Mouse (Mus musculus): ENCODE measurements around the gene Ablim1. TPM values are rescaled to one million over a fixed set of nuclear protein-coding genes. Genes with fewer than 3 reads are reported as not detected.

Ablim1 gene
- polyA plus RNA-seq, 1 experiment from 2014 or later, result 41.9 TPM

- WGBS, result 68% methylated on average over 17 of the region's 17 CpGs
- Histone ChIP-seq H3K9me3 (no peaks in the 10 kb centered on the region), H3K27me3 (ENCODE audit: insufficient read depth, poor library complexity, severe bottlenecking) (no peaks in the 10 kb centered on the region), H3K36me3 (peaks cover 25% of the 10 kb centered on the region), H3K27ac (no peak overlapping the region; the same call in 1 of the 2 replicates), H3K4me1 (peaks cover 24% of the 10 kb centered on the region), H3K4me3 (no peak overlapping the region)
- DNase-seq (ENCODE audit: low spot score), result no peak
Observed at GRCm38 (mm10) chr19:57082454-57083182, 232.1 kb downstream of the Ablim1 start.

GRCm38 (mm10) chr19:57081536-57081935, 233.2 kb downstream of the Ablim1 start:
- DNase-seq (ENCODE audit: low spot score), result no peak
- Histone ChIP-seq H3K4me3 (no peak overlapping the region), H3K27me3 (ENCODE audit: insufficient read depth, poor library complexity, severe bottlenecking) (no peaks in the 10 kb centered on the region), H3K36me3 (peaks cover 32% of the 10 kb centered on the region), H3K9me3 (no peaks in the 10 kb centered on the region), H3K27ac (no peak overlapping the region), H3K4me1 (peaks cover 28% of the 10 kb centered on the region)
- 64% methylated on average over 4 of the region's 4 CpGs for WGBS

- no peak for DNase-seq (ENCODE audit: low spot score)
- H3K4me3 ChIP-seq, result no peak overlapping the region
- H3K4me1 ChIP-seq, result peaks cover 33% of the 10 kb centered on the region
- H3K9me3 ChIP-seq, result no peaks in the 10 kb centered on the region
- H3K27ac ChIP-seq, result no peak overlapping the region
- peaks cover 35% of the 10 kb centered on the region for H3K36me3 ChIP-seq
- WGBS, result 80% methylated on average over 3 of the region's 3 CpGs
- no peaks in the 10 kb centered on the region for H3K27me3 ChIP-seq (ENCODE audit: insufficient read depth, poor library complexity, severe bottlenecking)
Observed at GRCm38 (mm10) chr19:57079606-57079981, 235.1 kb downstream of the Ablim1 start.

GRCm38 (mm10) chr19:57078867-57079605, 235.7 kb downstream of the Ablim1 start:
- no peak for DNase-seq (ENCODE audit: low spot score)

GRCm38 (mm10) chr19:57077826-57078699, 236.7 kb downstream of the Ablim1 start:
- H3K9me3 ChIP-seq, result no peaks in the 10 kb centered on the region
- 70% methylated on average over 13 of the region's 13 CpGs for WGBS
- H3K36me3 ChIP-seq, result peaks cover 25% of the 10 kb centered on the region
- H3K4me3 ChIP-seq, result no peak overlapping the region
- H3K27me3 ChIP-seq (ENCODE audit: insufficient read depth, poor library complexity, severe bottlenecking), result no peaks in the 10 kb centered on the region
- no peak for DNase-seq (ENCODE audit: low spot score)
- H3K27ac ChIP-seq, result peak overlapping the region; percentile 39; the same call in 1 of the 2 replicates
- H3K4me1 ChIP-seq, result peaks cover 30% of the 10 kb centered on the region

More at GRCm38 (mm10) chr19:57078867-57079605, 235.7 kb downstream of the Ablim1 start:
- Histone ChIP-seq H3K9me3 (no peaks in the 10 kb centered on the region), H3K36me3 (peaks cover 35% of the 10 kb centered on the region), H3K4me1 (peaks cover 33% of the 10 kb centered on the region), H3K27ac (no peak overlapping the region), H3K27me3 (ENCODE audit: insufficient read depth, poor library complexity, severe bottlenecking) (no peaks in the 10 kb centered on the region), H3K4me3 (no peak overlapping the region)
- 71% methylated on average over 10 of the region's 10 CpGs for WGBS

- Histone ChIP-seq H3K27ac (no peak overlapping the region), H3K4me3 (no peak overlapping the region), H3K9me3 (no peaks in the 10 kb centered on the region), H3K36me3 (peaks cover 31% of the 10 kb centered on the region), H3K27me3 (ENCODE audit: insufficient read depth, poor library complexity, severe bottlenecking) (no peaks in the 10 kb centered on the region), H3K4me1 (peaks cover 11% of the 10 kb centered on the region)
- no peak for DNase-seq (ENCODE audit: low spot score)
- 84% methylated on average over 4 of the region's 4 CpGs for WGBS
Observed at GRCm38 (mm10) chr19:57073450-57073849, 241.3 kb downstream of the Ablim1 start.

- peaks cover 9% of the 10 kb centered on the region; the same call in 1 of the 2 replicates for H3K4me1 ChIP-seq
Observed at GRCm38 (mm10) chr19:57072756-57073155, 242.0 kb downstream of the Ablim1 start.

GRCm38 (mm10) chr19:57067108-57067613, 247.6 kb downstream of the Ablim1 start:
- DNase-seq (ENCODE audit: low spot score), result no peak
- Histone ChIP-seq H3K27ac (no peak overlapping the region), H3K9me3 (no peaks in the 10 kb centered on the region), H3K4me1 (no peaks in the 10 kb centered on the region; the same call in 1 of the 2 replicates), H3K36me3 (peaks cover 51% of the 10 kb centered on the region), H3K4me3 (no peak overlapping the region), H3K27me3 (ENCODE audit: insufficient read depth, poor library complexity, severe bottlenecking) (no peaks in the 10 kb centered on the region)
- WGBS, result 86% methylated on average over 9 of the region's 9 CpGs

More at GRCm38 (mm10) chr19:57072756-57073155, 242.0 kb downstream of the Ablim1 start:
- Histone ChIP-seq H3K9me3 (no peaks in the 10 kb centered on the region), H3K27me3 (ENCODE audit: insufficient read depth, poor library complexity, severe bottlenecking) (no peaks in the 10 kb centered on the region), H3K36me3 (peaks cover 35% of the 10 kb centered on the region), H3K27ac (0 out of 2 replicates have a peak overlapping the region, but pooled peaks have one; percentile 7), H3K4me3 (no peak overlapping the region)
- 63% methylated on average over 3 of the region's 3 CpGs for WGBS
- DNase-seq (ENCODE audit: low spot score), result no peak

GRCm38 (mm10) chr19:57066313-57066712, 248.4 kb downstream of the Ablim1 start:
- Histone ChIP-seq H3K4me3 (no peak overlapping the region), H3K27me3 (ENCODE audit: insufficient read depth, poor library complexity, severe bottlenecking) (no peaks in the 10 kb centered on the region), H3K9me3 (no peaks in the 10 kb centered on the region), H3K27ac (no peak overlapping the region), H3K36me3 (peaks cover 60% of the 10 kb centered on the region), H3K4me1 (no peaks in the 10 kb centered on the region; the same call in 1 of the 2 replicates)
- no peak for DNase-seq (ENCODE audit: low spot score)
- 35% methylated on average over 3 of the region's 3 CpGs for WGBS

GRCm38 (mm10) chr19:57062746-57063145, 252.0 kb downstream of the Ablim1 start:
- WGBS, result 79% methylated on average over 4 of the region's 4 CpGs
- no peak for DNase-seq (ENCODE audit: low spot score)

GRCm38 (mm10) chr19:57059018-57059580, 255.6 kb downstream of the Ablim1 start:
- H3K36me3 ChIP-seq, result peaks cover 80% of the 10 kb centered on the region
- 55% methylated on average over 19 of the region's 19 CpGs for WGBS
- peaks cover 5% of the 10 kb centered on the region for H3K9me3 ChIP-seq
- no peak for DNase-seq (ENCODE audit: low spot score)
- H3K27ac ChIP-seq, result no peak overlapping the region
- H3K27me3 ChIP-seq (ENCODE audit: insufficient read depth, poor library complexity, severe bottlenecking), result no peaks in the 10 kb centered on the region
- no peak overlapping the region for H3K4me3 ChIP-seq
- H3K4me1 ChIP-seq, result no peaks in the 10 kb centered on the region

More at GRCm38 (mm10) chr19:57062746-57063145, 252.0 kb downstream of the Ablim1 start:
- peaks cover 76% of the 10 kb centered on the region for H3K36me3 ChIP-seq
- no peaks in the 10 kb centered on the region for H3K4me1 ChIP-seq
- no peak overlapping the region for H3K4me3 ChIP-seq
- no peaks in the 10 kb centered on the region for H3K27me3 ChIP-seq (ENCODE audit: insufficient read depth, poor library complexity, severe bottlenecking)
- peaks cover 4% of the 10 kb centered on the region for H3K9me3 ChIP-seq
- H3K27ac ChIP-seq, result no peak overlapping the region

GRCm38 (mm10) chr19:57057568-57057967, 257.2 kb downstream of the Ablim1 start:
- Histone ChIP-seq H3K27ac (no peak overlapping the region), H3K27me3 (ENCODE audit: insufficient read depth, poor library complexity, severe bottlenecking) (no peaks in the 10 kb centered on the region), H3K9me3 (peaks cover 5% of the 10 kb centered on the region), H3K36me3 (peaks cover 71% of the 10 kb centered on the region), H3K4me1 (no peaks in the 10 kb centered on the region), H3K4me3 (no peak overlapping the region)
- WGBS, result 97% methylated on average over 2 of the region's 2 CpGs
- DNase-seq (ENCODE audit: low spot score), result no peak
